Mouse (Mus musculus) neural tube, embryonic 10.5 days (tissue): ENCODE results near the gene Nbas.

Experiments
- DNase-seq: peaks from one replicate; pipeline ENCODE4 v3.0.0-alpha.2; 2017; ENCODE audit warnings: low spot score; ENCODE audit errors: extremely low spot score

Nbas gene

GRCm38 (mm10) chr12:13519413-13519812 is 250.5 kb downstream of the Nbas start:
- DNase-seq = no peak

GRCm38 (mm10) chr12:13532731-13533365 is 263.9 kb downstream of the Nbas start:
- DNase-seq = peak; percentile 15

- no peak for DNase-seq
Observed at GRCm38 (mm10) chr12:13539171-13539570, 270.2 kb downstream of the Nbas start.

GRCm38 (mm10) chr12:13543806-13544205 is 274.9 kb downstream of the Nbas start:
- no peak for DNase-seq

- DNase-seq = no peak
Observed at GRCm38 (mm10) chr12:13563646-13564289, 294.8 kb downstream of the Nbas start.

GRCm38 (mm10) chr12:13564330-13564729 is 295.4 kb downstream of the Nbas start:
- DNase-seq = no peak

GRCm38 (mm10) chr12:13566421-13566820 is 297.5 kb downstream of the Nbas start:
- DNase-seq = no peak

GRCm38 (mm10) chr12:13575158-13575557 is 306.2 kb downstream of the Nbas start:
- DNase-seq = no peak

- DNase-seq = no peak
Observed at GRCm38 (mm10) chr12:13575605-13576600, 307.0 kb downstream of the Nbas start.

- DNase-seq = no peak
Observed at GRCm38 (mm10) chr12:13576761-13577160, 307.8 kb downstream of the Nbas start.

- DNase-seq = no peak
Observed at GRCm38 (mm10) chr12:13580796-13581195, 311.9 kb downstream of the Nbas start.

GRCm38 (mm10) chr12:13583386-13583785 is 314.5 kb downstream of the Nbas start:
- no peak for DNase-seq

GRCm38 (mm10) chr12:13585527-13586156 is 316.7 kb downstream of the Nbas start:
- no peak for DNase-seq

- DNase-seq = no peak
Observed at GRCm38 (mm10) chr12:13587675-13588074, 318.7 kb downstream of the Nbas start.

- DNase-seq = no peak
Observed at GRCm38 (mm10) chr12:13589021-13589420, 320.1 kb downstream of the Nbas start.

- DNase-seq = no peak
Observed at GRCm38 (mm10) chr12:13594746-13595469, 326.0 kb downstream of the Nbas start.

- DNase-seq = no peak
Observed at GRCm38 (mm10) chr12:13597026-13597425, 328.1 kb downstream of the Nbas start.

- no peak for DNase-seq
Observed at GRCm38 (mm10) chr12:13598545-13598944, 329.6 kb downstream of the Nbas start.

- DNase-seq = peak; percentile 21
Observed at GRCm38 (mm10) chr12:13602414-13602813, 333.5 kb downstream of the Nbas start.

GRCm38 (mm10) chr12:13607021-13607420 is 338.1 kb downstream of the Nbas start:
- no peak for DNase-seq

GRCm38 (mm10) chr12:13609027-13609426 is 340.1 kb downstream of the Nbas start:
- no peak for DNase-seq
